Mouse (Mus musculus) gastrocnemius, postnatal 4 days (tissue): ENCODE results near the gene Cct5. TPM values are rescaled to one million over a fixed set of nuclear protein-coding genes. Genes with fewer than 3 reads are reported as not detected.

Experiments
- DNase-seq, 2 experiments: peaks; one replicate each; pipeline ENCODE4 v3.0.0; 2021 to 2022; ENCODE audit warnings: low spot score in 2 of 2, mixed read lengths in 2 of 2
- total RNA-seq, 2 experiments: library from RNA; stranded (reverse); gene quantifications; 2 replicates each; pipeline ENCODE4 v1.2.3; 2021

The Cct5 gene
- total RNA-seq, 2 experiments from 2014 or later = 230 to 241 TPM

DNA sequence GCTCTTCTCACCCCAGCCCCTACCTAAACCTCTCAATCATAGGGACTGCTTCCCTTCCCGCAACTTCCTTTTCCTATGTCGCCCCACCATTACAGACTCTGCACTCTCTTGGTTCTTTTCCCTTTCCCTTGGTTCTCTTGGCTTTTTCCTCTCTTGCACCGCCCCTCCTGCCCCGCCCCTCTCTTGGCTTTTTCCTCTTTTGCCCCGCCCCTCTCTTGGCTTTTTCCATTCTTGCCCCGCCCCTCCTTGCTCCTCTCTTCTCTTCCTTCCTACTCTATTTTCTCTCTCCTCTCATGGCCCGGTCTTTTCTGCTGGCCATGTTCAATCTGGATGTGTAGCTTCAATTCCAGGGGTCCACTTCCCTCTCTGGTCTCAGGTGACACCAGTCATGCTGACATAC lies 34.2 kb downstream of the Cct5 start:
- DNase-seq = no peak

DNA sequence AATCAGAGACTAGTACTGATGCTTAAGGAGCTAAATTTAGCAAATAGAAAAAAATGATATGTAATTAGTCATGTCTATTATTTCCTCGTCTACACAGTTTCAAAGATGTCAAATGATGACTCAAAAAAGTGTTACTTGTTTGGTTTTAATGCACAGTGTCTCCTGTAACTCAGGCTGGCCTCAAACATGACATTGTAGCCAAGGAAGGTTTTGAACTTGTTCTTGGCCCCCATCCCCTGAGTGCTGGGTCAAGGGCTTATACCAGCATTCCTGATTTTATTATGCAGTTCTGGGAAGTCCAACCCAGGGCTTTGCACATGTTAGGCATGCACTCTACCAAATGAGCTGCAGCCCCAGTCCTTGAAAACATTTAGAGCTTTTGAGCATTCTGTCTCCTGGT lies 35.8 kb downstream of the Cct5 start:
- DNase-seq = no peak

GRCm38 (mm10) chr15:31565184-31565583 lies 36.4 kb downstream of the Cct5 start, which contains the start of gene Cmbl:
Gene Cmbl, plus strand, starts transcription at chr15:31565389.
- no peak for DNase-seq

DNA sequence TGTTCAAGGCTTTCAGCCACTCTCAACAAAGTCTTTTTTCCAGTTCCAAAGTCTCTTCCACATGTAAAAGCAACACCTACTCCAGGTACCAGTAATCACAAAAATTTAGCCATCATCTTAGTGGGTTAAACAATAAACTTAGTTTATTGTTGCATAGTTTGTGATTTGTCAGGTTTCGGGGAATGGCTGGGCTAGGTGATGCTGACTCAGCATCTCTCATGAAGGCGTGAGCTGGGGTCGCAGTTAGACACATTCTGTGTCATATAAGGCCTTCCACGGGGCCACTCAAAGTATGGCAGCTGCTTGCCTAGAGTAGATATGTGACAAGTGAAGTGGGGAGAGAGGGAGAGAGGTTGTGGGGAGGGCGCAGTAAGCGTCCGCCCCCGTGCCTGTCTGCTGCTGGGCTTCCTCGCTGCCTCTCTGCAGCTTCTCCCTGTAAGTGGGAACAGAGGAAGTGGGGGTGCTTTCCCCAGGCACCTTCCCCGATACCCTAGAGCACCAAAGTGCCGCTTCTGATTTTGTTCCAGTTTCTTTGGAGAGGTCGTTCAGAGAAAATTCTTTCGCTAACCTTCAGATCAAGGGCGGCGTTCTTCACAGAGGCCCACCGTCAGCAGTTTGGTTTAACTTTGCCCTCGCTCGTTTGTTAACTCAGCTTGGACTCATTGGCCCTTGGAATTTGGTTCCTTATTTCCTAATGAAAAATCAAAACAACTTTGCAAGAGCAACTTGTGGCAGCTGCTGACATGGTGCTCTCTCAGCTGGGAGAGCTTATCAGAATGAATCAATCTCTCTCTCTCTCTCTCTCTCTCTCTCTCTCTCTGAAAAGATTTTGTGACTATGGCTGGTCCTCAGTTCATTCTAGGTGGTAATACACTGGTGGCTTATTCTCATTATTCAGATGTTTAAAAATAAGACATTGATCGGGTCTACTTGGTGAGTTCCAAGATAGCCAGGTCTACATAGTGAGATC lies 37.7 kb downstream of the Cct5 start:
- DNase-seq = no peak

- DNase-seq = no peak
Measured at GRCm38 (mm10) chr15:31562847-31563246, 38.8 kb downstream of the Cct5 start.

DNA sequence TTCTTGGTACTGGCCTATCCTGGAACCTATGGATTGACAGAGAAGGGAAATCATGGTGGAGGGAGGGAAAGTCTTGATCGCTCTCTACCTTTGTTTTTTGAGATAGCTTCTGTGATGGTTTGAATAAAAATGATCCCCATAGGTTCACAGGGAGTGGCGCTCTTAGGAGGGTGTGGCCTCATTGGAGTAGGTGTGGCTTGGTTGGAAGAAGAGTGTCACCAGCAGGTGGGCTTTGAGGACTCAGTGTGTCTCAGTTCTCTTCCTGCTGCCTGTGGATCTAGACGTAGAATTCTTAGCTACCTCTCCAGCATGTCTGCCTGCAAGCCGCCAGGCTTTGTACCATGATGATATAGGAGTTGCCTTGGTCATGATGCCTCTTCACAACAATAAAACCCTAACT lies 39.6 kb downstream of the Cct5 start:
- no peak for DNase-seq

- DNase-seq = no peak
Measured at GRCm38 (mm10) chr15:31561390-31561789, 40.2 kb downstream of the Cct5 start.

- no peak for DNase-seq
Measured at GRCm38 (mm10) chr15:31554855-31555254, 46.7 kb downstream of the Cct5 start.

DNA sequence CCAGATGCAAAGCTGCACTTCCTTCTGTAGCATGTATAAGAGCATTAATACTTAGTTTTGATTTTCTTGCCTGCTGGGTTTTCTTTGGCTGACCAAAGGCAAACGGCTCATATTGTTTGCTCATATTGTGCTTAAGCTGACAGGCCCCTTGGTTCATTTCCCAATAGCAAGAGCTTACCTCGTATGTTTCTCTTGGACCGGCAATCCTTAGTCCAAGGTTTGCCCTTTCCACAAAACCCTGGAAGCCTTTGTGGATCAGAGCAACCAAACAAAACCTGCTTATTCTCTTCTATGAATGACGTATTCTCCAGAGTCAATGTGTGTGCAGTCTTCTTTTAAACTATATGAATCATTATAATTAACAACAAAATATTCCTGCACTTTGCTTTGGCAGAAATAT lies 51.2 kb downstream of the Cct5 start:
- no peak for DNase-seq

DNA sequence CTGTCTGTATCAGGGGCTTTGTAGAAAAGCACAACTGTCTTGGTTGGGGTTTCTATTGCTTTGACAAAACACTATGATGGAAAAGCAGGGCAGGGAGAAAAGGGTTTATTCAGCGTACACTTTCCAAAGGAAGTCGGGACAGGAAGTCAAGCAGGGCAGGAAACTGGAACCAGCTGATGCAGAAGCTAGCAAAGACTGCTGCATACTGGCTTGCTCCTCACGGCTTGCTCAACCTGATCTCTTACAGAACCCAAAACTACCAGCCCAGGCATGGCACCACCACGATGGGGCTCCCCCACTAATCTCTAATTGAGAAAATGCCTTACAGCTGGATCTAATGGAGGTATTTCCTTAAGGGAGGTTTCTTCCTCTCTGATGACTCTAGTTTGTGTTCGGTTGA lies 54.2 kb downstream of the Cct5 start:
- no peak for DNase-seq

DNA sequence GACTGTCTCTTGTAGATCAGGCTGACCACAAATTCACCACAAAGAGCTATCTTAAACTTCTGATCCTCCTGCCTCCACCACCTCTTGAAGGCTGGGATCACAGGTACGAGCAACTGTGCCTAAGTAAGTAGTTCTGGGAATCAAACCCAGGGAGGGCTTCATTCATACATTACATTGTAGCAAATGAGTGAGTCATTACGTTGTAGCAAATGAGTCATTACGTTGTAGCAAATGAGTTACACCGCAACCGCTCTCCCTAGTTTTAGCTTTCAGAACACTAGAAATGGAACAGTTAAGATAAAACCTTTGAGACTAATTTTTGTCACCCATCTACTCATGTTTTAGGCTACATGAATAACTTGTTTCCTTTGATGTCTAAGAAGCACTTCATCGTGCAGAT lies 55.3 kb downstream of the Cct5 start:
- DNase-seq = no peak

GRCm38 (mm10) chr15:31545058-31545457 lies 56.5 kb downstream of the Cct5 start:
- no peak for DNase-seq

DNA sequence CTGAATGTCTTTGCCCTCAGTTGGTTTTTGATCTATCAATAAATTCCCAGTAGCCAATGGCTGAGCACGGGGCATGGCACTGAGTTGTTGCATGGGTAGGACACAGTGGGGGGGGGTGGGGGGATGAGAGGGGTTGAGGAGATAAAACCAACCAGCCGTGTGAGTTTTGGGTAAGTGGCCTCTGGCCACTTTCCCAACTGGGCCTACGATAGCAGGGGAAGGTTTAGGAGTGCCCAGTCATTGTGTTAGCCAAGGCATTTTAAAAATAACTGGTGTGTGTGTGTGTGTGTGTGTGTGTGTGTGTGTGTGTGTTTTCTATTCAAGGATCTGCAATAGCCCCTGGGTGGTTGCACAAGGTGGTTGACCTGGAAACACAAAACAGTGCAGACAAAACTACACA lies 58.4 kb downstream of the Cct5 start:
- DNase-seq = no peak

GRCm38 (mm10) chr15:31542013-31542958 lies 59.3 kb downstream of the Cct5 start:
- DNase-seq = no peak

Other genes with a start within 250 kb of the Cct5 start
- 1 to 10 TPM; 4.9 to 5.3 TPM for gene Ankrd33b, start 234.1 kb downstream of the Cct5 start, total RNA-seq
- gene Ropn1l, start 148.1 kb downstream of the Cct5 start, total RNA-seq = under 1 TPM; 0.39 to 0.57 TPM
- 10 to 100 TPM; 57.8 to 61.0 TPM for gene March6, start 70.8 kb downstream of the Cct5 start, total RNA-seq
- 10 to 100 TPM; 52.5 to 63.7 TPM for gene Cmbl, start 36.4 kb downstream of the Cct5 start, total RNA-seq
- gene Fam173b, start within 50 bp of the Cct5 start, total RNA-seq = 10 to 100 TPM; 12.7 to 13.7 TPM